Mouse (Mus musculus) hindbrain, embryonic 15.5 days (tissue): ENCODE data around the gene Ikzf2. TPM values are rescaled to one million over a fixed set of nuclear protein-coding genes. Genes with fewer than 3 reads are reported as not detected.

ENCODE experiments used
- ATAC-seq: fragments of 200-750 bp; cut with Nextera tagmentation; 2 replicates; pipeline ENCODE4 v1.8.0; 2017; ENCODE audit warnings: low read depth, moderate number of reproducible peaks, moderate TSS enrichment; ENCODE audit not compliant: low FRiP score
- H3K27ac ChIP-seq: fragments of 300-500 bp; sonication (generic); replicated peaks from 2 replicates; pipeline ENCODE4 v1.5.1; 2015; ENCODE audit warnings: mild to moderate bottlenecking, inconsistent platforms
- H3K27me3 ChIP-seq: fragments of 300-500 bp; sonication (generic); 2 replicates; pipeline ENCODE4 v1.6.1; 2015; ENCODE audit warnings: control low read depth, inconsistent platforms
- H3K36me3 ChIP-seq: fragments of 300-500 bp; sonication (generic); 2 replicates; pipeline ENCODE4 v1.6.1; 2015; ENCODE audit warnings: control low read depth, inconsistent platforms
- H3K4me1 ChIP-seq: fragments of 300-500 bp; sonication (generic); replicated peaks from 2 replicates; pipeline ENCODE4 v1.6.1; 2015; ENCODE audit warnings: control low read depth, inconsistent platforms
- H3K4me2 ChIP-seq: fragments of 300-500 bp; sonication (generic); 2 replicates; pipeline ENCODE4 v1.6.1; 2015; ENCODE audit warnings: moderate library complexity, mild to moderate bottlenecking, inconsistent platforms
- H3K4me3 ChIP-seq: fragments of 300-500 bp; sonication (generic); 2 replicates; pipeline ENCODE4 v1.5.1; 2015; ENCODE audit warnings: mild to moderate bottlenecking, inconsistent platforms
- H3K9ac ChIP-seq: fragments of 300-500 bp; sonication (generic); 2 replicates; pipeline ENCODE4 v1.6.1; 2015; ENCODE audit warnings: inconsistent platforms
- H3K9me3 ChIP-seq: fragments of 300-500 bp; sonication (generic); 2 replicates; pipeline ENCODE4 v1.6.1; 2016; ENCODE audit warnings: control low read depth, inconsistent platforms
- WGBS: fragments of 180-500 bp; shearing (Covaris S2); methylation state at CpG from one replicate; pipeline ENCODE4 v1.1.7; 2015; 5-methylcytosine and 5-hydroxymethylcytosine counted together
- polyA plus RNA-seq: library from polyadenylated mRNA; unstranded; fragments of >200 nt; fragmentation: Nextera tagmentation; extraction: Ambion mirVana; gene quantifications from 2 replicates; pipeline ENCODE4 v1.2.1, GENCODE M21; 2015

Gene Ikzf2
- polyA plus RNA-seq, 1 experiment from 2014 or later, result 3.6 TPM

DNA sequence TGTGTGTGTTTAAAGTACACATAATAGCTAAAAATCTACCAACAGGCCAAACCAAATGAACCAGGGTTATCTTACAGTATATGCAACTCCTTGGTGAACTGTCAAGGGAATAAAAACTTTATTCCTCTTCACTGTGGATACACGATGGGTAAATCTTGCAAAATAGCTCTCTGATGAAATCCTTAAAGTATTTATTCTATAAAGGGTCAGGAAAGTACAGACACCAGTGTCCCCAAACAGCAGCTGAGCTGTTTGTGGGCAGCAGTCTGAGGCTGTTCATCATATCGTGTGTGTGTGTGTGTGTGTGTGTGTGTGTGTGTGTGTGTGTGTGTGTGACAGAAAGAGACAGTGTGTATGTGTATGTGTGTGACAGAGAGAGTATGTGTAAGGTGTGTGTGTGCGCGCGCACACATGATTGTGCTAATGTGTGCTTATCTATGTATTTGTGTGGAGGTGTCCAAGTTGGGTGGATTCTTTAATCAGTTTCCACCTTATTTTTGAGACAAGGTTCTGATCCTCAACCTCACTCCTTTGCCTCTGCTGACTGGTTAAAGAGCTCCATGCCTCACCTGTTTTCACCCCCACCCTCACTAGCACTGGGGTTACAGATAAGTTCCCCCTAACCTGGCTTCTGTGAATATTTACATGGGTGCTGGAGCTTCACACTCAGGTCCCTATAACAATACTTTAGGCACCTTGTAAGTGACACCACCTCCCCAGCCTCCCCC lies 102.9 kb downstream of the Ikzf2 start:
- H3K4me2 ChIP-seq, result no peak overlapping the region
- no peaks in the 10 kb centered on the region for H3K4me1 ChIP-seq
- no peaks in the 10 kb centered on the region for H3K27me3 ChIP-seq
- no peaks in the 10 kb centered on the region for H3K9me3 ChIP-seq
- H3K4me3 ChIP-seq, result no peak overlapping the region
- WGBS, result 94% methylated on average over 5 of the region's 5 CpGs
- H3K9ac ChIP-seq, result no peak overlapping the region
- ATAC-seq, result no peak
- no peaks in the 10 kb centered on the region for H3K36me3 ChIP-seq
- H3K27ac ChIP-seq, result no peak overlapping the region

DNA sequence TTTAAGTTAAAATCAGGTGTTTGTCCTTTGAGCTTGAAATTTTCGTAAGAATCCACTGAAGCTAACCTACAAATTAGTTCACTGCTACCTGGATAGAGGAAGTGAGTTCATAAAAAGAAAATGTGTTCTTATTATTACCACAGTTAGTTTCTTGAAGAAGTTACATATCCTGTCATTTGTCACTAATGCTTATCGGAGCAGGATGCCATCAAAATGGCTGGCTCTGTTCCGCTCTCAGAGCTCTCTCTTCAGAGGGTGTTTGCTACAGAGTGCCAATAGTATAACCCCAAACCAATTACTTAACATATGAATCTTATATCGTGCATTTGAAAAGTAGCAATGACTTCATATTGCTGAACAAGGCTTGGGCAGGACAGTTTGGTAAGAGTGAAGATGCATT lies 108.1 kb downstream of the Ikzf2 start:
- no peaks in the 10 kb centered on the region for H3K27me3 ChIP-seq
- no peaks in the 10 kb centered on the region; the same call in 1 of the 2 replicates for H3K9me3 ChIP-seq
- H3K4me1 ChIP-seq, result no peaks in the 10 kb centered on the region
- no peak for ATAC-seq
- H3K27ac ChIP-seq, result no peak overlapping the region
- no peak overlapping the region for H3K4me2 ChIP-seq
- 98% methylated on average over 4 of the region's 4 CpGs for WGBS
- no peaks in the 10 kb centered on the region for H3K36me3 ChIP-seq
- no peak overlapping the region for H3K9ac ChIP-seq
- no peak overlapping the region for H3K4me3 ChIP-seq

DNA sequence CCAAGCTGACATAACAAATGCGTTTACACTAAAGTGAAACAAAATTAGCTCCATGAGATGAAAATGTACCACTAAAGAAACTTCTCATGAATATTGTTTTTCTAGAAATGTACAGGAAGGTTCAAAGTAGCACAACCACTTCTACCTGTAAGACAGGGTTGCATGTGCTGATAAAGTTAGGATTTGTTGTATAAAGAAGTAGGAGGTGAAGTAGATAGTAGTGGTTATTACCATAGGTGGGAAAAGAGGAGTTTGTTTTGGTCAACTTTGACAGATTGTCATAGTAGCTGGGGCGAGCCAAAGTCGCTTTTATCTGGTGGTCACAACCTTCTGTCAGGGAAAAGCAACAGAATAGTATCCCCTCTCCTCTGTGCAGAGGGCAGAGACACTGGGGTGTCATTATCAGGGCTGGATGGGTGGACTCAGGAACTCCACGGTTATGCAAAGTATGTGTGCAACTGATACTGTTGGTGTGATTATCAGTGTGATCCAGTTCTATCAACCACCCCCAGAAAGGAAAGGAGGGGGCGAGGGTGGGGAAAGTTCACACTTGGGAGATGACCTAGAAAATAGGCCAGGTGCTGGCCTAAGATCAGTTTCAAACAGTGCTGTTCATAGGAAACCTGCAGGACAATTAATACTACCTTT lies 127.5 kb downstream of the Ikzf2 start:
- Histone ChIP-seq H3K4me1 (no peaks in the 10 kb centered on the region), H3K4me3 (no peak overlapping the region), H3K9me3 (no peaks in the 10 kb centered on the region), H3K27me3 (no peaks in the 10 kb centered on the region), H3K27ac (no peak overlapping the region), H3K4me2 (no peak overlapping the region), H3K36me3 (no peaks in the 10 kb centered on the region), H3K9ac (no peak overlapping the region)
- no peak for ATAC-seq
- WGBS, result 90% methylated on average over 5 of the region's 5 CpGs

DNA sequence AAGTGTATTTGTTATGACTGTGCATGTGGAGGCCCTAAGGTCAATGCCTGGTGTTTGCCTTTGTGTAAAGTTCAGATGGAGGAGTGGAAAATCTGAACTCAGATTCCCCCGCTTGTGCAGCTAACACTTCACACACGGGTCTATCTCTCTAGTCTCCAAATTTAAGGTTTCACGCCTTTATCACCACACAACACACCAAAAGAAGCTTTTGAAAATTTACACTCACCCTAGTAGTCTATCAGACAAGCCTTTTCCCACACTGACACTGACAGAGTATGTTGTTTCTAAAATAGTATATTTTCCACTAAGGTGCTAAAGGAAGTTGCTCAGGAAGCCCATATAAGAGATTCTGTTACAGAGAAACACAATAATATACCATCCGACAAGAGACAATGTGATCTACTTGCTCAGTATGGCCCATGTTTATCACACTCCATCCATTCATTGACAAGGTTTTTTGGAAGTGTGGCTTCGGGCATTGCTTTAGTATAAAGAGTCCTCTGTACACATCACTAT lies 131.4 kb downstream of the Ikzf2 start:
- H3K9ac ChIP-seq, result no peak overlapping the region
- 89% methylated on average over 5 of the region's 5 CpGs for WGBS
- no peak for ATAC-seq

DNA sequence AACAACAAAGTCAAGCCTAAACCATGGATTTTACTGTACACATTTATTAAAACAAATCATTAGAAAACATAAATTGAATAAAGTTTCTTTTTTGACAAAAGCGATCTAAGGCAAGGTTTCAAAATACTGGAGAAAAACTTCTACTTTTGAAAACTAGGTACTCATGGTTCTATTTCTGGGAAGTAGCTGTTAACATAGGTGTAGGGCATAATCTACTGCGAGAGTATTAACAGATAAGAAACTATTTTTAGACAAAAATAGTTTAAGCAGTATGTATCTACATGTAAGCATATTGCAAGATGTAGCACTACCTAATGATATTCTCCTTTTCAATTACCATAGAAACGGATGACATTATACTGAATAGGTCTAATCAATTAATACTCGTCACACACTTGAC lies 137.1 kb downstream of the Ikzf2 start:
- Histone ChIP-seq H3K9ac (no peak overlapping the region), H3K4me1 (no peaks in the 10 kb centered on the region), H3K9me3 (no peaks in the 10 kb centered on the region), H3K36me3 (no peaks in the 10 kb centered on the region), H3K27me3 (no peaks in the 10 kb centered on the region), H3K4me3 (no peak overlapping the region), H3K4me2 (no peak overlapping the region), H3K27ac (no peak overlapping the region)
- WGBS, result 94% methylated on average over 4 of the region's 4 CpGs
- ATAC-seq, result no peak

More for the DNA sequence above, 131.4 kb downstream of the Ikzf2 start:
- no peaks in the 10 kb centered on the region for H3K36me3 ChIP-seq
- H3K4me3 ChIP-seq, result no peak overlapping the region
- H3K9me3 ChIP-seq, result no peaks in the 10 kb centered on the region
- no peaks in the 10 kb centered on the region for H3K4me1 ChIP-seq
- H3K27me3 ChIP-seq, result no peaks in the 10 kb centered on the region
- no peak overlapping the region for H3K27ac ChIP-seq
- H3K4me2 ChIP-seq, result no peak overlapping the region

DNA sequence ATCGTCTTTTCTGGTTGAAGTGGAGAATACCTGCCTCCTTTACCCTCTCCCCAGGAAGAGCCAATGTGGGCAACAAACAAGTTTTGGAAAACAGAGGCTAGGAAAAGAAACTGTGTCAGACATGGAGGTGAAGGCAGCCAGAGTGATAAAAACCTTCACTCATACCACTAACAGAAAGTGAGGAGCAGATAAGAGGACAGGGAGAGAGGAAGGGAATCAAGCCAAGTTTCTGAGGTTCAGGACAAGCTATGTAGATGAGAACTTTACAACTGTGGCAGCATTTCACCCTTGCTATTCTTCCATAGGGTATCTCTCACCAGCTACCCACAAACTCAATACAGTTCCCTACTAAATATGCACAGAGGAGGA lies 141.2 kb downstream of the Ikzf2 start:
- H3K36me3 ChIP-seq, result no peaks in the 10 kb centered on the region
- no peak overlapping the region for H3K27ac ChIP-seq

DNA sequence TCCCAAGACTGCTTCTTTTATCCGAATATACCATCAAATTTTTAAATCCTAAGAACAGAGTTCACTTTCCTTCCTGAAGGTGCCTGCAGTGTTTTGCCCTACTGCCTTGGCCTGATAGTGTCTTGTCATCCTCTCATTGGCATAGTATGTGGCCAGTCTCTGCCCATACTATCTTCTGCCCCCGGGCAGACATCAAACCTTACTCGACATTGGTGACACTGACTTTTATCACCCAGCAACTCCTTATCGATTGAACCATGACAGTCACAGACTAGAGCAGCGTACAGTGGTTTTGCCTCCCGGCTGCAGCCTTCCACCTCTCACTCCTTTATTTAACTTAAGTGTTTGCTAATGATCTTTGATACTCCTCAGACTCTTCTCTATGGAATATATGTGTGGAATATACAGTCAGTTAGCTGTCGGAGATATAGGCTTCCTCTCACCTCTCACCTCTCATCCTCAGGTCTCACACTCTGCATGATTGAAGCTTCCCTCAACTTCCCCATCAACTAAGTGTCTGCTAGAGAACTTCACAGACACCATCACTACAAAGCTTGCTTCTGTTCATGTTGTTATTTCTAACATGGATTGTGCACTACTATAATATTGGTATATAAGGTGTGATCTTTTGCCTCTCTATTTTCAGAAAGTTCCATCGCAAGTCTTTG lies 141.7 kb downstream of the Ikzf2 start:
- no peak overlapping the region for H3K9ac ChIP-seq
- no peaks in the 10 kb centered on the region for H3K27me3 ChIP-seq
- H3K36me3 ChIP-seq, result no peaks in the 10 kb centered on the region
- no peaks in the 10 kb centered on the region for H3K4me1 ChIP-seq
- WGBS, result 95% methylated on average over 8 of the region's 8 CpGs
- no peak overlapping the region for H3K27ac ChIP-seq
- ATAC-seq, result no peak
- no peak overlapping the region for H3K4me2 ChIP-seq
- H3K4me3 ChIP-seq, result no peak overlapping the region
- H3K9me3 ChIP-seq, result no peaks in the 10 kb centered on the region

More for the DNA sequence above, 141.2 kb downstream of the Ikzf2 start:
- no peaks in the 10 kb centered on the region for H3K4me1 ChIP-seq
- 95% methylated on average over 1 of the region's 1 CpGs for WGBS
- no peak for ATAC-seq
- H3K4me3 ChIP-seq, result no peak overlapping the region
- H3K9me3 ChIP-seq, result no peaks in the 10 kb centered on the region
- H3K4me2 ChIP-seq, result no peak overlapping the region
- no peak overlapping the region for H3K9ac ChIP-seq
- H3K27me3 ChIP-seq, result no peaks in the 10 kb centered on the region

DNA sequence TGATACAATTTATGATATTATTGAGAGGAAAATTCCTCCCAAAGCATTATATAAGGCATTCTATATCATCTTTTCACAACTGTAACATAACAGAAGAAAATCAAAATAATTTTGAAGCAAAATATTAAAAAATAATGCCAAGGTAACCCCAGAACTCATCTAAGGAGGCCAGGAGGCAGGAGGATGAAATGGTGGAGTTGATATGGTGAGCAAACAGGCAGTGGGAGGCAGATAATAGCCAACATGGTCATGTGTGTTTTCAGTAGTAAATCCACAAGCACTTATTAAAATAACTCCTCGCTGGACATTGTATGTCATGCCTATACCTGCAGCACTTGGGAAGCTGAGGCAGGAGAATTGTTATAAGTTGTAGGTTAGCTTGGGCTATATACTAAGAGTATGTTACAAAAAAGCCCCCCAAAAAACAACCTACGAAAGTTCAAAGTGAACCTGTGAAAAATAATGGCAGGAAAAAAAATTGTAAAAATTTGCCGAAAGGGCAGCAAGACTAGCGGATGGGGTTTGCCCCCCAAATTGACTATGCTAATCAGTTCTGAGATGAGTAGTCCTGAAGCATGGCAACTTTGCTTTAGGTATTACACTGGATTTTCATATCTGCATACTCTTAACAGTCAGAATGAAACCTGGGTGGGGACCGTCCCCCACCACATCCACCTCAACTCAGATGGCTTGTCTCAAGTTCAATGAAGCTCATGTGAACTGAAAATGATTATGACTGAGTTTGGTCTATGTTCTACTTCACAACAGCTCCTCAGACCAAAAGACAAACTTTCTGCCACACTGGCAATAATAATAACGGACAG lies 143.1 kb downstream of the Ikzf2 start:
- H3K27me3 ChIP-seq, result no peaks in the 10 kb centered on the region
- no peak overlapping the region for H3K4me2 ChIP-seq
- no peak overlapping the region for H3K9ac ChIP-seq
- 95% methylated on average over 6 of the region's 6 CpGs for WGBS
- H3K9me3 ChIP-seq, result no peaks in the 10 kb centered on the region
- no peaks in the 10 kb centered on the region for H3K36me3 ChIP-seq
- no peaks in the 10 kb centered on the region for H3K4me1 ChIP-seq
- H3K4me3 ChIP-seq, result no peak overlapping the region
- H3K27ac ChIP-seq, result no peak overlapping the region
- no peak for ATAC-seq

DNA sequence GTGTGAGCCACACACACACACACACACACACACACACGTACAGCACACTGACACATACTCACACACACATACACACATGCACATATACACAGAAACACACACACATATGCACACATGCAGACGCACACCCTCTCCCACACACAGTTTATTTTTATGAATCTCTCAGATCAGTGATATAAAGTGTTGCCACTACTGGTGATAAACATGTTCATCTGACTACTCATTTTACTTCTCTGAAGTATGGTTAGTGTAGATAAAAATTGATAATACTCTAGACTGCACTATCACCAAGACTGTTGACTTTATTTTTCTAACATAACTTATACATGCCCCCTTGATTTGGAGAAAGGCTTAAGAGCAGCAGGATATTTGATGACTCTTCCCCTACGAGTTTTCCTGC lies 144.5 kb downstream of the Ikzf2 start:
- Histone ChIP-seq H3K4me3 (no peak overlapping the region), H3K27ac (no peak overlapping the region), H3K9ac (no peak overlapping the region), H3K4me1 (no peaks in the 10 kb centered on the region), H3K4me2 (no peak overlapping the region), H3K36me3 (no peaks in the 10 kb centered on the region), H3K27me3 (no peaks in the 10 kb centered on the region), H3K9me3 (no peaks in the 10 kb centered on the region)
- no peak for ATAC-seq
- WGBS, result 91% methylated on average over 3 of the region's 3 CpGs

DNA sequence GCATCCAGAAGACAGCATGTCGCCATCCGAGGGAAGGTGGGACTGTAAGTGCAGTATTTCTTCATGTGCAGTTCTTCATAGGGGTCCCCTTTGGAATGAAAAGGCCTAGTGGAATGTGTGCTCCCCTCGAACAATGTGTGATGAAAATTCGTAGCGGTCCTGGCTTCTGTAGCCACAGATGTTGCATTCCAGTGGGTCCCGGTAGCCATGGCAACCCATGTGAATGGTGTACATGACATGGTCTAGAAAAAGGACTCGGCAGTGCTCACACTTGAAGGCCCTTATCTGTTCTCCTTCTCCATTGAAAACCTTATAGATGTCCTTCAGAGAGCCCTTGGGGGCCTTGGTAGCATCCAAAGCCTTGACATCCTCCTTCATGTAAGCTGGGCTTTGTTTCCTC lies 148.4 kb downstream of the Ikzf2 start:
- Histone ChIP-seq H3K4me1 (0 out of 2 replicates have a peak, but pooled peaks cover 3% of the 10 kb centered on the region), H3K27ac (no peak overlapping the region), H3K9me3 (no peaks in the 10 kb centered on the region), H3K4me2 (no peak overlapping the region), H3K36me3 (no peaks in the 10 kb centered on the region), H3K9ac (no peak overlapping the region), H3K4me3 (no peak overlapping the region), H3K27me3 (no peaks in the 10 kb centered on the region)
- no peak for ATAC-seq
- 32% methylated on average over 7 of the region's 7 CpGs for WGBS

DNA sequence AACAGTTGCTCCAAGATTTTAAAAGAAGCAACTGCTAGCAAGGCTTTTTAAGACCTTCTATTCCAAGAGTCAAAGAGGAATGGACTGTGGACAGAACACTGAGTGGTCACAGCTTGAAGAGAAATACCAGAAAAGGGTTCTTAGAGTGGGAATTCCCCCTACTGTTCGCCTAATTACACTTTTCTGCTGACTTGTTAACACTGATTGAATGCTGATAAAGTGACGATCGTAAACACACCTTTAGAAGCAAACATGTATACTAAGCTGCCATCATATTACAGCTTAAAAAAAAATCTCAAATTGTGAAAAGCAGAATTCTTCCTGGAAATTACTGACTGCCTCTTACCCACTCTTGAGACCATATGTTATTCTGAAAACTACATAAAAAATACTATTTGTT lies 149.4 kb downstream of the Ikzf2 start:
- no peaks in the 10 kb centered on the region for H3K27me3 ChIP-seq
- 0 out of 2 replicates have a peak, but pooled peaks cover 3% of the 10 kb centered on the region for H3K4me1 ChIP-seq
- no peaks in the 10 kb centered on the region for H3K9me3 ChIP-seq
- H3K9ac ChIP-seq, result no peak overlapping the region
- no peak for ATAC-seq
- no peak overlapping the region for H3K4me3 ChIP-seq
- no peak overlapping the region for H3K27ac ChIP-seq
- WGBS, result 63% methylated on average over 3 of the region's 3 CpGs
- H3K4me2 ChIP-seq, result no peak overlapping the region
- H3K36me3 ChIP-seq, result no peaks in the 10 kb centered on the region
